Mouse (Mus musculus): ENCODE data around the gene Mdk.

GRCm38 (mm10) chr2:91955875-91956274 is 23.8 kb upstream of the Mdk start:
- TF ChIP-seq POLR2A (IDR thresholded peaks at IDR 0.05; ENCODE audit: borderline replicate concordance, extremely low read depth, insufficient read depth, insufficient read length, poor library complexity, severe bottlenecking) (no peak), CTCF (IDR thresholded peaks at IDR 0.05; ENCODE audit: borderline replicate concordance, extremely low read depth, insufficient read depth, insufficient read length) (no peak)
